Mouse (Mus musculus): ENCODE measurements around the gene Cxcl17.

Cxcl17 gene

DNA sequence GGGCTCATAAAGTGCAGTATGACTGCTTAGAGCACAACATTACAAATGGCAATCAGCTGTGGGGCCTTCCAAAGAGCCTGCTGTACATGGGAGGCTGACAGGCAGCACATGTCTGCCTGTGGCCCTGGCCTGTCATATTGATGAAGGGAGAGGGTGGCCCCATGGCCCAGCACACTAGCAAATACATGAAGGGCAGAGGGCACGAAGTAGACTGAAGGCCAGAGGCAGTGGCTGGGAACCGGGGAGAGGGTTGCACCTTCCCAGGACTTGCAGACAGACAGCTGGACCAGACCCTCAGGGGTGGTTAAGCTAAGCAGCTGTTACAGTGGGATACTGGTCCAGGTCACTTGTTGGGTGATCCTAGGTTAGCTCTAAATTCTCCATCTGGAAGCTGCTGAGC lies 21.7 kb downstream of the Cxcl17 start:
- 84% methylated on average over 2 of the region's 2 CpGs for WGBS

DNA sequence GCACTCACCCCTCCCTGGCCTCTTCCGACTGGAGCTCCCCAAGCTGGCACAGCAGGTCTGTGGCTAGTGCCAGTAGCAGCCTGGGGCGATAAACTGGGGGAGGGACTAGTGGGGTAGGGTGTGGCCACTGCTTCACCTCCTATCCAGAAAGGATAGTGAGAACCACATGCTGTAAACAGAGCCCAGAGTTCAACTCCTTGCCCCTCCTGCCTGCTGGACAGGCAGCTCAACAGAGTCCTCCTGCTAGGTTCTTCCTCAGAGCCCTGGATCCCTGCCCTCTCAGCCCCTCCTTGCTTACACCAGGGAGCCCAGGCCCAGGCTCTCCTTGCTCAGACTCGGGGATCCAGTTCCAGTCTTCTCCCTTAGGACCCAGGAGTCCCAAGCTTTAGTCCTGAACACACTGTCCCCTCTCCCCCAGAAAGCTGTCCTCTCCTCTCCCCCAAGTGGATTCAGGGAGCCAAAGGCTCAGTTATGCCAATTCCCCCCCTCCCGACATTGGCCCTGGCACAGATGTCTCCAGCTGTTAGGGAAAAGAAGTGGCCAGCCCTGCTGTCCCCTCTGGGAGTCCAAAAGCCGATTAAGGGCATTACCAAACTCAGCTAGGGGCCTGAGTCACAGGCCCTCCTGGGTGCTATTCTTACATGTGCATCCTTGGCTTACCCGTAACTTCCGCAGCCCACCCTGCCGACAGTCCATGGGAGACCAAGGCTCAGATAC lies 22.5 kb downstream of the Cxcl17 start:
- WGBS = 46% methylated on average over 8 of the region's 8 CpGs

DNA sequence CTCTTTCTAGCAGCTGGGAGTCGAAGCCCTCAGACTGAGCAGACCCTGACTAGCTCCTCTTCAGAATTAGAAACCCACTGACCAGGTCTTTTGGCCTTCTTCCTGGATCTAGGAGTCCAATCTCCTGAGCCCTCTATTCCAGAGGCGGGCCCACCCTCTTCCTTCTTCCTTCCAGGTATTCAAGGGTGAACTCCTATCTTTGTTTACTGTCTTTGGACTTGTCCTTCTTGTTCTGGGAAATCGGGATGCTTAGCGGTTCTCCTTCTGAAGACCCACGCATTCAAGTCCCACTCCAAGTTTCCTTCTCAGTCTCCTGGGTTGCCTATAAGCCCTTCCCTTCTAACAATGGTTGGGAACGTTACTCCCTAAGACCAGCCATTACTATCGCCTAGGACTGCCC lies 23.8 kb downstream of the Cxcl17 start:
- WGBS = 82% methylated on average over 7 of the region's 7 CpGs

DNA sequence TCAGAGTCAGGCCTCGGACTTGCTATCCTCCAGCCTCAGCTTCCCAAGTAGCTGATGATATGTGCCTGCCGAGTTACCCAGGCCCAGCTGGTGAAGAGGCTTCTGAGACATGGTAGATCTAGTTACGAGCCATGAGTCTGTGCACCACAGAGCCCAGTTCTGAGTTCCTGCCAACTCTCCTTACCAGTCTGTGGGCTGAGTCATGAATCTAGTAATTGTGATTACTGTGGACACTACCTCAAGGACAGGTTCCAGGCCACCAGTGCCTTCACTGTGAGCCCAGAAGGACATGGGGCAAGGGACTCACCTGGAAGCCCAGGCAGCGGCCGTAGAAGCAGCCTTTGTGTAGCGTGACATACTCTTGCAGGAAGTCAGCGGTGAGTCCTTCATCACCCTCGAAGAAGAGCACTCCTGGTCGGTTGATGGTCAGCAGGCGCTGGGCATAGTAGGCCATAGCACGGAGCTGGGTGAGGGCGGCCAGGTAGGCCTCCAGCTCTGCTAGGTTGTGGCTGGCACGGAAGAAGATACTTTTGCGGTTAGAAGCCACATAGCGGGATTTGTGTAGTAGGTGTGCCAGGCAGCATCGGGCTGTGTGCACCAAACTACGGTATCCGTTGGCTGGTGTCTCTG lies 24.8 kb downstream of the Cxcl17 start:
- 87% methylated on average over 18 of the region's 18 CpGs for WGBS

DNA sequence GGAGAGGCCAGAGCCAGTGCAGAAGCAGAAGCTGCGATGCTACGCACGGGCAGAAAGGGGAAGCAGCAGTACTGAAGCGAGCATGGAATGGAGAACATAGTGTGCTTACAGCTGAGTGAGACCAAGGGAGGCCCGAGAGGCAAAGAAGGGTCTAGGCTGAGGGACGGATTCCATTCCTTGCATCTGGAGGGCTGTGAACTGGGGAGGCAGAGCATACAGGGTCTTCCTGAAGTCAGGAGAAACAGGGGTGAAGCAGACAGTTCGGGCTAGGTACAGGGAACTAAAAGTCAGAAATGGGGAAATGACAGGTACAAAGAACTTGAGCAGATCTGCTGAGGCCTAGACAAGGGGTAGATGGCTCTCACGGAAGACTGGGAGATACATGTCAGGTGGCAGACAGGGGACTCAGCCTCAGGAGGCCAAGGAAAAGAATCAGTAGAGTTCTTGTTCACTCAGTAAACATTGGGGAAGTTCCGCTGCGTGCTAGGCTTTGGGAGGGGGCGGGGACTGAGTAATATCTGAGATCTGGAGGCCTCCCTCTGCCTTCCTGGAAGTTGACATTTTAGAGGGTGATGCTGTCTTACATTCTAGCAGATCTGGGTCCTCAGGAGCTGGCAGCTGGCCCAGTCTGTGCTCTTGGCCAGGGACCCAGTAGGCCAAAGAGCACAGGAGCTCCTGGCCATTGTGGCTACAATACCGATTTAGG lies 26.7 kb downstream of the Cxcl17 start:
- 66% methylated on average over 12 of the region's 12 CpGs for WGBS

DNA sequence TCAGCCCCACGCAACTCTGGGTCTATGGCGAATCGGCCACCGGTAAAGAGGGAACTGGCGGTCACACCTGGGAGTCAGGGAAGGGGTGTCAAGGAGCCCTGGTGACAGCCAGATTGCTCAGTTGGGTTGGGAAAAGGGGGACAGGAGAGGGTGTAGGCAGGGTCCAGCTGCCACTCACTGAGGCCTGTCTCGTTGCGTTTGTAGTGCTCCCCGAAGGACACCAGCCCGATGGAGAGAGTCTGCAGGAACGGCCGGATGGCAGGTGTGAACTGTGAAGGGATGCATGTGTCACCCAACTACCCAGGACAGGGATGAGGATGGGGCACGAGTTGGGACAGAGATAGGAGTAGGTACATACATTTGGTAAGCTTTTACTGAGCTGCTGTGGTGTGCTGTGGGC lies 27.4 kb downstream of the Cxcl17 start:
- 93% methylated on average over 12 of the region's 12 CpGs for WGBS

DNA sequence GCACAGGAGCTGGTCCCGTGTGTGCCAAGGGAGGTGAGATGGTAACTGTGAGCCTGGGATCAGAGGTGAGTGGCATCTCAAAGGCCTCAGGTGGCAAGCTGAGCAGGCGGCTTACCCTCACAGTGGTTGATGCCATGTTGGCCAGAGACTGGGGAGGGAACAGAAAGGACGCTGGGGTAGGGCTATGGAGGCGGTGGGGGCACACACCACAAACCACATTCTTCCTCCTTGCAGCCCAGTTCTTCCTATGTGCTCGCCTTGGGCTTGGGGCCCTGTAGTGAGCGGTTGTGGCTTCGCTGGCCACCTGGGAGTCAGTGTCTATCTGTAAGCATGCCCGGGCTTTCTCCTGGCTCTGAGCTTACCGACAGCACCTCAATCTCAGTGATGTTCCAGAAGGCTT lies 27.9 kb downstream of the Cxcl17 start:
- WGBS = 87% methylated on average over 9 of the region's 9 CpGs

DNA sequence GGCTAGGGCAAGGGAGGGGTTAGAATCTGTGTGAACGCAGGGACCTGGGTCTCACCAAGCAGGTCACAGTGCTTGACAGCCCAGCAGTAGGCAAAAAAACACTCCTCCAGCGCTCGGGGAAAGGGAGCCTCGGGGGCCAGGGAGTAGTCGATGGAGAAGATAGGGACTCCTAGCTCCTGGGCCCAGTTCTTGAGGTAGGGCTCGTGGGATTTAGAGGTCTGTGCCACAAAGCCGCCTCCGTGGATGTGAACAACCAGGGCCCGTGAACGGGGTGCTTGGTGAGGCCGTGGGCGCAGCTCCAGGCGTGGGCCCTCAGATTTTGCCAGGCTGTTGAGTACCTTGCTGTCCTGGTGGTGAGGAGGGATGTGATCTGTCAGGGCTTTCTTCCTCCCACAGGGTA lies 28.4 kb downstream of the Cxcl17 start:
- WGBS = 80% methylated on average over 13 of the region's 13 CpGs

DNA sequence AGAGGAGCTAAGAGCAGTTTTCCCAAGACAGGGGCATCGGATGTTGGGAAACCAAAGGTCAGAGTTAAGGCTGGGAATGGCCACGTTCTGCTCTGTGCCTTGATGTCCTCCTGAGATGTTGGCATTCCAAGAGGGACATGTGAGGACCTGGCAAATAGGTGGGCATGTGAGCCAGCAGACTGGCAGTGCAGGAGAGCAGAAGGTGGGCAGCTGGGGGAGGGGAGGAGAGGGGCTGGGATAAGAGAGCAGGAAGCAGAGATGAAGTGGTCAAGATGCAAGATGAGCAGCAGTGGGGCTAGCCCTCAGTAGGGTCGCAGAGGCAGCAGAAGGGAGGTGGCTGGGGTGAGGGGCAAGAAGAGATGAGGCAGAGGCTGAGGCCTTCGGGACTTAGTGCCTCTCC lies 28.8 kb downstream of the Cxcl17 start:
- WGBS = 79% methylated on average over 4 of the region's 4 CpGs

DNA sequence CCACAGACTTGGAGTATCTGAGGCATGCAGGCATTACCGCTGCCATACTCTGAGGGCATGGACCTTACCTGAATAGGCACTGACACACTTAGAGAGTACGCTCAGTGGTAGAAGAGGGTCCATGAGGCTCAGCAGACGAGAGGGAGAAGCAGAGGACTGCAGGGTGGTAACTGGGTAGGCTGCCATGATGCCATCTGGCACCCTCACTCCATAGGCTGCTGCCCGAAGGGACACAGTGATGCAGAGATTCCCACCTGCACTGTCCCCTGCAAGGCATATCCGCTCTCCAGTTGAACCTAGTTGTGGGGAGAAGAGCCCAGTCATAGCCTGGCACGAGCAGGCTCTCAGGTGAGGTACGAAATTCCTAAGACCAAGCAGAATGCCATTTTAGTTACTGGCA lies 29.3 kb downstream of the Cxcl17 start:
- 83% methylated on average over 7 of the region's 7 CpGs for WGBS

DNA sequence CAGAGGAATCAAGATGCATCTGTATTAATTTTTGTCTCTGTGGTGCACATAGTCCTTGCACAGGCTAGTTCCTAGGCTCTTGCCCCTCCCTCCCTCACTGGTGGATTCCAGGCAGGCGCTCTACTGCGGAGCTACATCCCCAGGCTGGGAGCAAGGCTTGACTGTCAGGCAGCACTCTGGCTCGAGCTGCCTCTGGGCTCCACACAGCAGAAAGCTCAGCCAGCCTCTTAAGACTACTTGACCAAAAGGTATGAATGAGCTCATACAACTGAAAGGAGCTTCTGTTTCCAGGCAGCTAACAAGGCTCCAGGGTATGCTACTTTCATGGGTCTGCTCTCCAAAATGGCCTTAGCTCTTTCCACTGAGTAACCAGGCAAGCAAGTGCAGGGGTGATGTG lies 31.4 kb downstream of the Cxcl17 start:
- 65% methylated on average over 3 of the region's 3 CpGs for WGBS

DNA sequence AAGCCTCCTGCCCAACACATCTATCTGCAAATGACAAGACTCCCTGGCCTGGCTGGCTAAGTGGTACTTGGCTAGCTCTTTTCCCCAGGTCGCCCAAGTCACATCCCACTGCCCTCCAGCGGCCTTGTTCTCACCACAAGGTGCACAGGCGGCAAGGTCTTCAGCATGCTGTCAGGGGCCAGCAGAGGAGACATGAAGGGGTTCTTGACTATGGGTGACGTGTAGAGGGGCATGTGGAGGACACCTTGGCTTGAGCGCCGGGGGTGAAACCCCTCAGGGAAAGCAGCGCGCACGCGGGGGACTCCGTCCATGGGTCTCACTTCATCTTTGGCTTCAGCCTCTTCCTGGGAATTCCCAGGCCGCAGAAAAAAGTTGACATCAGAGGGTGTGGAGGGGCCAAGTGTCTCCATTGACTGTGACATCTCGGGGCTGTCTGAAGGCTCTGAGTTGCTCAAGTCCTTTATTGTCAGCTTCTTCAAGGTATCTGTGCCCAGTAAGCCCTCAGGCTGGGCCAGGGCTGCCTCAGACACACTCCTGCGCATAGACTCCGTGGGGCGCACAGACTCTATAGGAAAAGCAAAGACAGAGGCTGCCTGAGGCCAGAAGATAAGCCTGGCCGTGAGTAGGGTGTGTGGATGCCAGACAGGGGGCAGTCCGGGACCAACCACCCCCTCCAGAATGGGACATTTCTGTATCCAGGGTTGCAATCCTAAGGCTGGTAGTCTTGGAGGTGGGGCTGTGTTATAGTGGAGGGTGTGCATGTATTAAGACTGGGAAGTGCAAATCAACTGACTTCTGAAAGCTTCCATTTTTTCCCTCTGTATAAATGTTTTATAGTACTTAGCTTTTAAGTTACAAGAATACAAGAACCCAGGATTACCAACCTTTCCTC lies 32.0 kb downstream of the Cxcl17 start:
- WGBS = 77% methylated on average over 18 of the region's 18 CpGs

DNA sequence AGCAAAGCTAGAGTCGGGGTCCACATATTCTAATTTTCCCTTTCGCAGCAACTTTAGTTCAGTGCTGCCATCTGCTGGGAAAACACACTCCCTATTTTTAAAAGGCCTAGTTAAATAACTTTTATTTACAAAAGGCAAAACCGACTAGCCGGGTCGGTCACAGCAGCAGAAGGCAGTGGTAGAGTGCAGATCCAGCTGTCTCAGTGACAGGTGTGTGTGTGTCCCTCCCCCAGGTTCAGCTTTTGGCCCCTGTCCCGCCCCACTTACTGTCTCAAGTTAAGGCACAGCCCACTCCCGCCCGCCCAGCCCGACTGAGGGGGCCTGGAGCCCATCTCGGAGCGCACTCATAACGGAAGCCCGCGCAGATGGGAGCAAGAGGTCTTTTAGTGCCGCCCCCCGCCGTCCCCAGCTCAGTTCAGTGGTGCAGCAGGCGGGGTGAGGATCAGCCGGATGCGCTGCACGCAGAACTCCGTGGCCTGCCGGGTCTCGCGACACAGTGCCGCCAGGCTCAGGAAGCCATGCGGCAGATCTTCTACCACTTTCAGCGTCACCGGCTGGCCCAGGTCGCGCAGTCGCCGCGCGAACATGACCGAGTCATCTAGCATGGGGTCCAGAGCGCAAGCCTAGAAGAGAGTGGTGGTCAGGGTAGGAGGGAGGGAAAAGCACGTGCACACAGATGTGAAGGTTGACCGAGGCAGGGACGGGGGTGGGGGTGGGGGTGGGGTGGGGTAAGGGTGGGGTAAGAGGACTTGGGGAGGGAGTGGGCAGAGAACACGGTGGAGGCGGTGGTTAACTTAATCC lies 32.9 kb downstream of the Cxcl17 start:
- 20% methylated on average over 42 of the region's 42 CpGs for WGBS

DNA sequence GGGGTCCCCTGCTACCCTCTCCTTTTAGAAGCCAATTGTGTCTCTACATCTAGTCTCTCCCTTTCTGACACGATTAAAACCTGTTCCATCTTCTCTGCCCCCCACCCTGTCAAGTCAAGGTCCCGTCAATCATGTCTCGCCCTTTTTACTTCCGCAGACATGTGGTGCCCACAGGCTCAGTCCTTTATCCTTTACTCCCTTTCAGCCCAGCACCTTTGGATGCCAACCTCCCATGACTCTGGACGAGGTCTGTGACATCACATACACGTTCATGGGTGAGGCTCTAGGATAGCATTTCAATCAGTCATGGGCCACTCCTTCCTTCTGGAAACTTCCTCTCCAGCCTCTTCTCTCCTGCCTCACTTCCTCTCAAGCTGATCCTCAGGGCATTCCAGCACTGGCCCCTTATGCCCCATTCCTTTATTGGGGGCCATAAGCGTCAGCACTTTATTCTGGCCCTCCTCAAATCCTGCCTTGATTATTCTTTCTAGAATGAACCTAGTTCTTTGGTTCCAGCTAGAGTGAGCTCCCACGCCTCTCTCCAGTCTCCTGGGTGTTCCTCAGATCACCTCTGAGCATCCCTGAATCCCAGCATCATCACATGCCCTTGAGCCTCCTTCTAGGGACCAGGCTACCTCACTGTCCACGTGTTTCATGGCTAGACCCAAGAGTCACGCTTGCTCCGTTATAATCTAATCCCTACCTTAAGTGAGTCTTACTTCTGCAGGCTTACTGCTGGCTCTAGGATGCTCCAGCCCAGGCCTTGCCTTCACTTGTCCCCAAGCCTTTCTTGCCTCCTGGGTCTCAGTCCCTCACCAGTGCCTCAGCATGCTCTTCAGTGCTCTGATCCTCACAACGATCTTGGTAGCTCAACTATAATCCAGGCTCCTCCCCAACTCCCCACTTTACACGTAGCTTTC lies 34.2 kb downstream of the Cxcl17 start:
- WGBS = 80% methylated on average over 13 of the region's 13 CpGs

DNA sequence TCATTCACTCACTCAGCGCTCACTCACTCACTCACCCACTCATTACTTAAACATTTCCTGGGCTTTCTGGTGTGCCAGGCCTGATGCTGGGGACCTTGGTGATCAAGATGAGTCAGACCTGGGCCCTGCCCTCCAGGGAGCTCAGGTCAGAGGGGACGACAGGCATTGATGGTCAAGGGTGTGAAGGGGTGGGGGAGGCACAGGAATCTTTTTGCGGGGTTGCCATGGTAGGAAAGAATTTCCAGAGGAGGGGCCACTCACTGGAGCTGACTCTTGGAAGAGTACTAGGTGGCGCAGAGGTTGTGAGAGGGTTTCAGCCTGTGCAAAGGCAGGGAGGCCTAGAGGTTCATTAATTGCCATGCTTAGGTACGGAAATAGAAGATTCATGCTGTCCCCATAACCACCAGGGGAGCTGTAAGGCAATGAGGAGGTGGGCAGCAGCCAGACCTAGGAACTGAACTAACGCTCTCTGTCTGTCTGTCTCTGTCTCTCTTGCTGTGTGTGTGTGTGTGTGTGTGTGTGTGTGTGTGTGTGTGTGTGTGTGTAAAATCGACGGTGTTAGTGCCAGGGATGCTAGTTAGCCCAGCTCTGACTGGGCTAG lies 35.5 kb downstream of the Cxcl17 start:
- WGBS = 34% methylated on average over 8 of the region's 8 CpGs

DNA sequence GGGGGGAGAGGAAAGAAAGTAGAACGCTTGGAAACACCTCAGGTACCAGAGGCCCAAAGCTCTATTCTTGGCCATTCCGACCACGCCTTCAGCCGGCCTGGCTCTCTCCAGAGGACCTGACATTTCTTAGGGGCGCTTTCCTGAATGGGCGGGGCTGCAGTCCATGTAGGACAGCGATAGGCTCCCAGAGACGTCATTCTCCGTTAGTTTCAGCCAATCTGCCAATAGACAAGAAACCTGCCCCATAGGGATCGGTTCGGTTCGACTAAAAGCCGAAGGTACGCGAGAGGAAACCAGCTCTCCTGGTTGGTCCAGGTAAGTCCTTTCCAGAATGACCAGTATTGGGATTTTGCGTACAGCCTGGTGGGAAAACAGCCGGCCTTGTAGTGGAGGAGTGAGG lies 36.1 kb downstream of the Cxcl17 start:
- 12% methylated on average over 17 of the region's 17 CpGs for WGBS

DNA sequence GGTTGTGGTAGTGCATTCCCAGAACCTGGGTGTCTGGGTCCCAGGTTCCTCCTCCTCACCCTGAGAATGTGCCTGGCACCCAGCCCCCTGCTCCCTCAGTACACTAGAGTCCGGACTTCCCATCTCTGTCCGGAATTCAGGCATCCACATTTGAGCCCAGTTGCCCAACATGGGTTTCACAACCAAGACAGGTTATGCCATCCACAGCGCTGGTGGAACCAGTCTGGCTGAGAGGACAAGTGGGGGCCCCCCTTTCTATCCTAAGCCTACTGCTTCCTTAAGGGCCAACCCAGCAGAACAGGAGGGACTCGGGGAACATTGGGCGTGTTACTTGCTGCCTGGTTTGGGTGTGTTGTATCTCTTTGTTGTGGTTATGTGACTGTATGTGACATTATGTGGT lies 40.2 kb downstream of the Cxcl17 start:
- 87% methylated on average over 5 of the region's 5 CpGs for WGBS

DNA sequence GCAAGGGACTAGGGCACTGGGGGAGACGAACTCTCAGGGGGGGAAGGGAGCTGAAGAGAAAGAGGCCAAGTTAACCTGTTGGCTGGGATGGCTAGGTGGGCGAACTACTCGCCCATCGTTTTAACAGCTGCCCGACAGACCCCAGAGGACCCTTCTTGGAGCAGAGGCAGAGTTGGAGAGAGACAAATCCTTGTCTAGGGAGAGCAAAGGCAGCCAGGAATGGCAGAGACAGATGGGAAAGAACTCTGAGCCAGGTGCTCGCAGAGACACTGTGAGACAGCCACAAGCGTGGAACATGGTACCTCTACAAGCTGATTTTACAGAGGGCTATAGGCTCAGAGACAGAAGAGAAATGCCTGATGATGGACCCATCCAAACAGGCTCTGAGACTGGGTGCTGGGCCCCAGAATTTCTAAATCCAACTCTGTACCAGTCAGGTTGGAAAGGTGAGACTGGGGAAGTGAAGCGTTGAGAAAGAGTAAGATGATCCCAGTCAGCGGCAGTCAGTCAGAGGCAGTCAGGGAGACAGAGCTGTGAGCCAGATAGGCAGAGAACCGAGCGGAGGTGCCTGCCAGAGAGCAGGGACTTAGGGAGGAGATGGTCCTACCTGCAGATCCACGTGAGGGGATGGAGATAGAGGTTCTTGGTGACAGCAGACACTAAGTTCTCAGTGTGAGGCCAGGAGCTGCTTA lies 43.5 kb downstream of the Cxcl17 start, which contains the start of gene Cnfn:
Gene Cnfn, minus strand, starts transcription at position 667 of the 692 bp plus-strand sequence.
- 53% methylated on average over 12 of the region's 12 CpGs for WGBS

DNA sequence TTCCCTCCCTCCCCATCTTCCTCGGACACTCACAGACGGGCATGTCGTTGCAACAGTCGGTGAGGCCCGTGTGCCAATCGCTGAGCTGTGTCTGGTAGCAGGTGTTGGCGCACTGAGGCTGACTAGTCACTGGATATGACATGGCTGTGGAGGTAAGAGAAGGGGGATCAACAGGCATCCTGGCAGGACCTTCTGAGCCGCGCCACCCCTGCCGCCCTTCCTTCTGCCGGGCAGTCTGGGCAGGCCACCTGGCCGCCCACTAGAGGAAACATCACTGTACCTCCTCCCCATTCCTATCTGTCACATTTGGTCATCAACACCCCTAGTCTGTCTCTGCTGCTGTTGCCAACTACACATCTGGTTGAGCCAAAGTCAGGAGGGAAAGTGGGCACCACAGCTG lies 44.4 kb downstream of the Cxcl17 start:
- WGBS = 25% methylated on average over 12 of the region's 12 CpGs

Data from cerebral cortex, adult 2 months (tissue).